Mouse (Mus musculus) lung, postnatal 36 days (tissue): Measurements from ENCODE around the gene Caps2.
"Not testable (repeated sequence)": the region's sequence is repeated elsewhere in the genome, so short reads cannot be mapped to it uniquely, and the experiment has no call there.

ENCODE experiments used
- DNase-seq: peaks from one replicate; pipeline ENCODE4 v3.0.0; 2022; ENCODE audit warnings: mixed read lengths

Gene Caps2

GRCm38 (mm10) chr10:112163168-112163766, at the start of gene Caps2:
Gene Caps2 (plus strand): TSS chr10:112163621.
- peak; percentile 25 for DNase-seq

- not testable (repeated sequence) for DNase-seq
Measured at GRCm38 (mm10) chr10:112125090-112125489, 38.3 kb upstream of the Caps2 start.

- DNase-seq: not testable (repeated sequence)
Measured at GRCm38 (mm10) chr10:112127682-112128230, 35.7 kb upstream of the Caps2 start.

- DNase-seq: no peak
Measured at GRCm38 (mm10) chr10:112132194-112132593, 31.2 kb upstream of the Caps2 start.

- DNase-seq: peak; percentile 60
Measured at GRCm38 (mm10) chr10:112138050-112138870, 25.2 kb upstream of the Caps2 start.

GRCm38 (mm10) chr10:112138871-112139430, 24.5 kb upstream of the Caps2 start:
- DNase-seq: no peak

GRCm38 (mm10) chr10:112139834-112140233, 23.6 kb upstream of the Caps2 start:
- peak; percentile 2 for DNase-seq

GRCm38 (mm10) chr10:112159882-112160560, 3.4 kb upstream of the Caps2 start, which contains the start of gene Glipr1l3:
Gene Glipr1l3 (minus strand): TSS chr10:112160327.
- DNase-seq: peak; percentile 77

GRCm38 (mm10) chr10:112177027-112177426, 13.6 kb downstream of the Caps2 start:
- DNase-seq: not testable (repeated sequence)

GRCm38 (mm10) chr10:112193919-112194318, 30.5 kb downstream of the Caps2 start:
- DNase-seq: not testable (repeated sequence)

- DNase-seq: peak; percentile 14
Measured at GRCm38 (mm10) chr10:112203463-112203862, 40.0 kb downstream of the Caps2 start.

GRCm38 (mm10) chr10:112227073-112227472, 63.7 kb downstream of the Caps2 start:
- DNase-seq: peak; percentile 0

GRCm38 (mm10) chr10:112229091-112229843, 65.8 kb downstream of the Caps2 start:
- DNase-seq: peak; percentile 44

- not testable (repeated sequence) for DNase-seq
Measured at GRCm38 (mm10) chr10:112232733-112233132, 69.3 kb downstream of the Caps2 start.

- not testable (repeated sequence) for DNase-seq
Measured at GRCm38 (mm10) chr10:112235396-112235940, 72.0 kb downstream of the Caps2 start.

GRCm38 (mm10) chr10:112248273-112248672, 84.9 kb downstream of the Caps2 start:
- no peak for DNase-seq

- DNase-seq: no peak
Measured at GRCm38 (mm10) chr10:112263467-112263866, 100.0 kb downstream of the Caps2 start.
